Mouse (Mus musculus) lung, postnatal 25 days (tissue): ENCODE measurements at regions not wholly inside any gene's neighbourhood (a gene's known extent, or its start where the extent isn't known, plus 50 kb on each side); places are given as distances from the start of the nearest gene placed in this dataset.

Experiments used
- DNase-seq: peaks from one replicate; pipeline ENCODE4 v3.0.0; 2022; ENCODE audit warnings: low spot score

DNA sequence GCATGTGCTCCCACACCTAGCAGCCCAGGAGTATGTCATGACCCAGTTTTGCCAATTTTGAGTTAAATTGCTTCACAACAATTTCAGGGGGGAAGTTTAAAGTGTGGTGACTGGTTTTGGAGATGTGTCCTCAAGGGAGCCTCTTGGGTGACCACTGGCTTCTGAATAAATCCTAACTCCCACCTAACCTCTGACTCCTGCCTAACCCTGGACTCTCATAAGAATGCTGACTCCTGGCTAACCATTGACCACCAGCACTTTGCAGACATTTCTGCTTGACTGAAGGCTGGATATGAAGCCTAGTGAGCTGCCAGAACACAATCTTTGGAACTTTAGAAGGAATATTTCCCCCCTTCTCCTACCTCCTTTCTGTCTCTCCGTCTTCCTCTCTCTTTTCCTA lies 133.3 kb upstream of the Tmpo start:
- no peak for DNase-seq

- DNase-seq: no peak
These were observed 132.2 kb upstream of the Tmpo start for GRCm38 (mm10) chr10:91313316-91313715.

- no peak for DNase-seq
These were observed 131.8 kb upstream of the Tmpo start for GRCm38 (mm10) chr10:91312913-91313312.

- no peak for DNase-seq
These were observed 119.0 kb upstream of the Tmpo start for GRCm38 (mm10) chr10:91300067-91300466.

DNA sequence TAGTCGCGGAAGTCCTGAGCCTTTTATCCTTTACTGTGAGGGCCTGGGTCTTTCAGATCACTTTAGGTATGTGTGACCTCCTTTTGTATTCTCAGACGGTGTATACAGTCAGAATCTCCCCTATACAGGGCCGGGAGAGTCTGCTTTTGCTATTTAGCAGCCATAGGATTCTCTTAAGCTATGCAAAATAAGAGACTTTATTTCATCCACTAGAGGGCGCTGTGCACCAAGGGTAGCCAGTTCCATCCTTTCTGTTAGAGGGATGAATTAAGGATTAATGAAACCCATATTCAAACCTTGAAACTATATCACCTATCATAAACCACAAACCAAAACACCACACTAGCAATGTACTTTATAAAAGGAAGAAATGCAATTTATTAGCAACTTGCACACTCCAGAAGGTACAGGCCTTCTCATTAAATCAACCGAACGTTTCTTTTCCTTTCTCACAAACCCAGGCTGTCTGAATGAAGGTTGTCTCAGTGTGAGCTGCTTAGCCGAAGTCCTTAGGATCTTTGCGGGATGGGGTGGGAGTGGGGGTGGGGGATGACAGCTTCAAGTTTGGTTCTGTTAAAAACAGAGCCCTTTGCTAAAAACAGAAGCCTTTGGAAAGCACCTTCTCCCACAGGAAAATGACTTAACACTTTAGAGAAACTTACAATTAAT lies 116.8 kb upstream of the Tmpo start:
- DNase-seq: peak; percentile 35

- DNase-seq: no peak
These were observed 114.2 kb upstream of the Tmpo start for GRCm38 (mm10) chr10:91295345-91295744.

GRCm38 (mm10) chr10:91293226-91293625 lies 112.1 kb upstream of the Tmpo start:
- no peak for DNase-seq

GRCm38 (mm10) chr10:91284259-91284658 lies 103.1 kb upstream of the Tmpo start:
- DNase-seq: no peak

DNA sequence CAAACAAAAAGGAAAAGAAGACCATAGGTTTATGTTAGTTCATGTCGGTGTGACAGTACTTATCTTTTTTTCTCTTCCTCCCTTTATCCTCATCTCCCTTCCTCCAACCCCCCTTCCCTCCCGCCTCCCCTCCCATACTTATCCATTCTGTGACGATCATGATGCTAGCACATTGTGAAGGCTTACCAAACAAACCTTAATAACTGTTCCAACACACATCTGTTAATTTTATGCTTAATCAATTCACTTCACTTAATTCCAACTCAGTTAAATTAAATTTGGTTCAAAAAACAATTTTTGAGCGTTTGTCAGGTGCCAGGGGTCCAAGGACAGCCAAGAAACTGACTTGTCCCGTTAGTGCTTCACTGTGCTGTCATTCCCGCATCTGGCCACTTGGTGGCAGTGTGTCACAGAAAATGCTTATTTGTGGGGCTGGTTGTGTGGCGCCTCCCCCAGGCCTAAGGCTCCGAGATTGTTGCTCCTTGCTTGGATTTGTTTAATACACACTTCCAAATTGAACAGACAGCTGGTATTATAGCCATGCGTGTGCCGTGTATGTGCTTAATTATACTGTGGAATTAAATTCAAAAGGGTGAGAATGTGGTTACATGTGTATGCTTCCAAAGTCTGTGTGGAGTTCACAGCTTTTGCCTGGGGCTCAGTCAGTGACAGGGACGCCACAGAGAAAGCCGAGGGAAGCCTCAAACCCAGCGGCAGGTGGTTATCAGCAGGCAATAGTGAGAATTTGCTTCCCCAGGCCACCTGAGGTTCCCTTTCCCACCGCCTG lies 90.0 kb upstream of the Tmpo start:
- peak; percentile 87 for DNase-seq

DNA sequence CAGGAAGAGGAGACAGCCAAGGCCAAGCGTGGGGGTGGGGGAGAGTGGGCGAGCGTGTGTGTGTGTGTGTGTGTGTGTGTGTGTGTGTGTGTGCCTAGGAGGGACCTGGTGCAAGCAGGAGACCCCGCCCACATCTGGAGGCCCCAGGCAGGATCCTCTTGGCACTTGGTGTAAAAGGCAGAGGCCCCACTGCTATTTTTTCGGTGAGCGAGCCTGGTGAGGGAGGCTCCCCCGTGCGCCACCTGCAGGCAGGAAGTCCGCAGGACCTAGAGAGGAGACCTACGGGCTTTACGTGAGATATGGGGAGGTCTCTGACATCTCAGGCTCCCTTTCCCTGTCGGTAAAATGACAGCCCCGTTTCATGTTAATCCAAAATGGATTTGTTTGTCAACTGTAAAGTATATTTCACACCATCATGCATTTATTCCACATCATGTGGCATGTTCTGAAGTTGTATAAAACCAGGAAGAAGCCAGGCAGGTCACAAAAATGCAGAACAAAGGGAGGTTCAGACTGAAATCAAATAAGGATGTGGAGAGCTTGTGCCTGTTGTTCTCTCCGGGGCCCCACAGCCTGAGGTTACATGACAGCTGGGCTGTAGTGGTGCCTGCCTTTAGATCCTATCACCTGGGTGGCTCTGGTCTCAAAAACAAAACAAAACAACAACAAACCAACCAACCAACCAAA lies 89.3 kb upstream of the Tmpo start:
- peak; percentile 72 for DNase-seq

DNA sequence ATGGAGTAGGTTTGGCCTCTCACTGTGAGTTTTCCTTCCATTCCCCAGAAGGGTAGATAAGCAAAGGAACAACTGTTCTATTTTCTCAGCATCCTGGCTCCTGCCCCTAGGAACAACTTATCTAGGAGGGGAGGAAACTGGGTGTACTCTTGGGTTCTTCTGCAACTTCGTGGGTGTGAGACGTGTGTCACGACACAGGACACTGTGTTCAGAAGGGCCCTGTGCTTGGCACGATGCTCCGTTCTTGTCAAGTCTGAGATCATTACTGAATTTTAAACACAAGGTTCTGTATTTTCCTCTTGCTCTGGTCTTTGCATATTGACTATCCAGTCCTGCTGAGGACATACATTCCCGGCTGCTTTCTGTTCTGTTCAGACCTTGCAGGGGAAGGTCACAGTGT lies 86.8 kb upstream of the Tmpo start:
- no peak for DNase-seq

DNA sequence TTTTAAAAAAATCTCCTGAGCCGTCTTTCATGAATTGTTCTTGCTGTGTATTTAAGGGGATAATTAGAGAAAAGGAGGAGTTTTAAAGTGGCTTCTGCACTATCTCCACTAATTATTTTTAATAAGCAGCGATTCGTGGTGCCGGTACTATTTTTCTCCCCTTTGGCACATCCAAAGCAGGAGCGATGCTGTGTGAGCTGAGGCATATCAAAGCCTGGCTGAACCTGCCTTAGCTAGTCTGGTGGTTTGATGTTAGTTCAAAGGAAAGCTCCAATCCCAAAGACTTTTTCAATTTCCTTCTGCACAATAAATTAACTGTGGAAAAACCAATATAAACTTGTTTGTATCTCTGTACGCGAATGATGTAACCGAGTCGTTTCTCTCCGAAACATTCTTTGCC lies 79.3 kb upstream of the Tmpo start:
- DNase-seq: no peak

DNA sequence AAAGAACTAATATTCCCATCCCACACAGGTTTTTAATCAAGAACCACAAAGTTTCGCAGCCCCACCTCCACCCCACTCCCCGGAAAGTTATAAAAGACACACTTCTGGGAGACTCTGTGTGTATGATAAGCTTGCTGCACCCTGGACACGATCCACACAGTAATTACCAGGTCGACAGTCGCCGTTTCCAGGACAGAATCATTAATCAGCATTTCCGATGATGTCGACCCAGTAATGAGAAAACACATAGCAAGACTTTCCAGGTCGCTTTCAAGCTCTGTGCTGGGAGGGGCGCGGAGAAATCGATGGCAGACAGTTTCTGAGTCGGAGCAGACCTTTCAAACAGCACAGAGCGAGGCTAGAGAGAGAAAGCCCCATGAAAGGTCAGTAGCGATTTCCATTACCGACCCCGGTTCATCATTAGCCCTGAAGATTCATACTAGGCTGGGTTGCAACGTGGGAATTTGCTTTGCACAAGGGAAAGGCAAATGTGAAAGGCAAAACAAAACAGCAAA lies 68.6 kb upstream of the Tmpo start:
- DNase-seq: no peak

- no peak for DNase-seq
These were observed 63.2 kb upstream of the Tmpo start for GRCm38 (mm10) chr10:91244297-91244696.

- DNase-seq: peak; percentile 50
These were observed 61.5 kb upstream of the Tmpo start for GRCm38 (mm10) chr10:91242491-91243046.

GRCm38 (mm10) chr10:91241611-91242005 lies 60.5 kb upstream of the Tmpo start:
- DNase-seq: no peak

- peak; percentile 90 for DNase-seq
These were observed 59.9 kb upstream of the Tmpo start for GRCm38 (mm10) chr10:91240856-91241610.

DNA sequence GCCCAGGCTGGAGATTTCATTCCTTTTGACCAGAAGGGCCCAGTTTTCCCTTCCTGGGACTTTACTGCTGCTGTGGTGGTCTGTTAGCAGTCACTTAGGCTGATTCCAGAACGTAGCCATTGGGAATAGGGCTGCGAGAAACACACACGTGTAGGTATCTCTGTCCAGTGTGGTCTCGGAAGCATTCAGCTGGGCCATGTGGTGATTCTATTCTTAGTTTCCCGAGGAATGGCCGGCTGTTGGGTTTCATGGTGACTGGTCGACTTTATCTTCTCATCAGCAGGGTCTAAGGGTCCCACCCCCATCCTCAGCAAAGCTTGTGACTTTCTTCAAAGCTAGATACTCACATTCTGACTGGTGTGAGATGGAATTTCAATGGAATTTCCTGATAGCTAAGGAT lies 59.2 kb upstream of the Tmpo start:
- no peak for DNase-seq

- DNase-seq: peak; percentile 78
These were observed 55.7 kb upstream of the Tmpo start for GRCm38 (mm10) chr10:91236844-91237243.

GRCm38 (mm10) chr10:91234709-91235108 lies 53.6 kb upstream of the Tmpo start:
- no peak for DNase-seq
